Mouse (Mus musculus): ENCODE measurements around the gene Snx27.

DNA sequence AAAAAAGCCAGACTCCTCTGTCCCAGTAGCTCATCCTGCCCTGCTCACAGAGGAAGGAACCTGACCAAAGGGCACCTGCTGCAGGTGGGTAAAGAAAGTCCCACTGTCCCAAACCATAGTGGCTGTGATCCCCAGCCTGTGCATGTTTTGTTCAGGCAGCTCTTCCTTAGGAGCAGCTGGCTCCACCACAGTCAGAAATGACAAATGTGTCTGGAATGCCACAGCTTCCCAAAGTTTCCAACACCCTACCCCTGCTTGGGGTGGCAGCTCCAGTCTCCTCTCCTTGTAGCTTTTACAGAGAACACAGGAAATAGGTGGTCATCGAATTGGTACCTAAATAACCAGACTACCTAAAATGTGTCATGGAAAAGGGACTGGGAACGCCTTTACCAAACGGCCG is 41.8 kb upstream of the Snx27 start:
- TF ChIP-seq CTCF (IDR thresholded peaks at IDR 0.05; ENCODE audit: borderline replicate concordance, insufficient read depth, low read depth, low read length) = no peak
- no peak for TF ChIP-seq POLR2A (IDR thresholded peaks at IDR 0.05; ENCODE audit: borderline replicate concordance, insufficient read depth, low read length)
